Comparison of ENCODE assay signal across 29 mouse cellular contexts in genomic region chr2:164343732-164344131, GRCm38 (mm10). TPM values are rescaled to one million over a fixed set of nuclear protein-coding genes. Genes with fewer than 3 reads are reported as not detected.
DNase-seq lines count a peak whose midpoint lies in the region; ATAC-seq and TF ChIP-seq lines count a peak whose summit lies in the region.
"Not testable (repeated sequence)": the region's sequence is repeated elsewhere in the genome, so short reads cannot be mapped to it uniquely, and the experiment has no call there.
"Had no signal": no experiment of that assay in that cellular context is flagged by ENCODE, and none has a peak within 500 bp of the region (broad histone marks: within the 10 kb centered on the region; RNA-seq: fewer than 3 reads in every experiment).

No protein-coding gene starts in this region.

- not testable (repeated sequence) for H3K27ac ChIP-seq in gastrocnemius, adult 2 months; intestine, postnatal 0 days (ENCODE audit: low read depth, low read length); left cerebral cortex, adult 2 months; lung, embryonic 14.5 days (ENCODE audit: low read depth)

- peak; percentile 26 for DNase-seq in A20 (ENCODE audit: low read depth, low spot score)
- not testable (repeated sequence) for DNase-seq in gastrocnemius, adult 2 months; left cerebral cortex, adult 2 months (ENCODE audit: extremely low spot score in 1 of 2, low spot score in 2 of 2); lung, embryonic 14.5 days

- not testable (repeated sequence) for H3K4me2 ChIP-seq in intestine, postnatal 0 days (replicated peaks; ENCODE audit: low read depth); lung, embryonic 14.5 days

- not testable (repeated sequence) for ATAC-seq in intestine, postnatal 0 days; lung, embryonic 14.5 days (ENCODE audit: insufficient read depth)

- not testable (repeated sequence) for H3K9me3 ChIP-seq in E14TG2a.4 (ENCODE audit: low read length); intestine, postnatal 0 days (ENCODE audit: control insufficient read depth); lung, embryonic 14.5 days (ENCODE audit: low read depth, low read length)

- H3K4me1 ChIP-seq in E14TG2a.4 (replicated peaks; ENCODE audit: low read depth, low read length); intestine, postnatal 0 days (replicated peaks; ENCODE audit: control insufficient read depth, insufficient read depth, low read length); lung, embryonic 14.5 days (ENCODE audit: insufficient read depth): not testable (repeated sequence)

- not testable (repeated sequence) for H3K27me3 ChIP-seq in E14TG2a.4 (ENCODE audit: insufficient read depth, low read length); intestine, postnatal 0 days (replicated peaks; ENCODE audit: control insufficient read depth, insufficient read depth, low read length); lung, embryonic 14.5 days (ENCODE audit: insufficient read depth, low read length)

- H3K36me3 ChIP-seq in E14TG2a.4 (ENCODE audit: insufficient read depth, low read length); intestine, postnatal 0 days (ENCODE audit: control insufficient read depth, insufficient read depth); lung, embryonic 14.5 days (ENCODE audit: insufficient read depth): not testable (repeated sequence)

- H3K4me3 ChIP-seq in E14TG2a.4 (replicated peaks; ENCODE audit: low read length); gastrocnemius, adult 2 months; intestine, postnatal 0 days (ENCODE audit: low read depth, low read length); left cerebral cortex, adult 2 months; lung, embryonic 14.5 days (ENCODE audit: low read depth, low read length): not testable (repeated sequence)

- 70% methylated on average over 1 of the region's 1 CpGs for WGBS in intestine, postnatal 0 days
- WGBS in lung, embryonic 14.5 days, result 75% methylated on average over 1 of the region's 1 CpGs

- not testable (repeated sequence) for H3K9ac ChIP-seq in intestine, postnatal 0 days (ENCODE audit: low read depth, low read length); lung, embryonic 14.5 days

- intact Hi-C loops in gastrocnemius, adult 2 months (cut with DNase I); left cerebral cortex, adult 2 months (cut with DNase I): not testable (repeated sequence)

- peak; percentile 31 for TF ChIP-seq CTCF in E14TG2a.4 (conservative IDR thresholded peaks at IDR 0.05; ENCODE audit: low read length)
- peak; percentile 34; the same call in 1 of the 2 replicates for TF ChIP-seq CTCF in gastrocnemius, adult 2 months (IDR thresholded peaks at IDR 0.05)
- peak; percentile 34 for TF ChIP-seq CTCF in intestine, postnatal 0 days (IDR thresholded peaks at IDR 0.05; ENCODE audit: low read depth)
- TF ChIP-seq CTCF in left cerebral cortex, adult 2 months (IDR thresholded peaks at IDR 0.05), result peak; percentile 49
- 0 out of 2 replicates have a peak, but pooled peaks have one; percentile 12 for TF ChIP-seq CTCF in lung, embryonic 14.5 days (IDR thresholded peaks at IDR 0.05; ENCODE audit: low read depth)

RNA-seq across cellular contexts. Expression of gene Svs5, which starts 11.2 kb away (rescaled TPM):
- not detected for total RNA-seq in gastrocnemius, adult 2 months (2021)
- not detected in 2 replicates for polyA plus RNA-seq in intestine, postnatal 0 days (2015; fragmentation: Nextera tagmentation; extraction: Ambion mirVana)
- not detected for total RNA-seq in left cerebral cortex, adult 2 months (2021)
- not detected in 2 replicates for polyA plus RNA-seq in lung, embryonic 14.5 days (2014; fragmentation: Nextera tagmentation; extraction: Ambion mirVana)
- total RNA-seq: common myeloid progenitor, adult 5-6 weeks; ES-E14; forebrain, postnatal 0 days; gastrocnemius, adult 8-10 months; gastrocnemius, postnatal 25 days; heart, adult 18-20 months; heart, postnatal 25 days; hematopoietic stem cell, adult 5-6 weeks had no signal
- polyA plus RNA-seq: adrenal gland, adult 2 months; embryonic facial prominence, embryonic 12.5 days; embryonic facial prominence, embryonic 15.5 days; forebrain, embryonic 11.5 days; forebrain, embryonic 14.5 days; forebrain, postnatal 0 days; frontal cortex, adult 2 months; heart, embryonic 10.5 days; heart, embryonic 13.5 days; heart, embryonic 16.5 days; hindbrain, embryonic 12.5 days; hindbrain, embryonic 15.5 days; intestine, embryonic 14.5 days had no signal

RNA-seq across cellular contexts. Expression of gene Svs6, which starts 27.2 kb away (rescaled TPM):
- total RNA-seq in gastrocnemius, adult 2 months (2021), result not detected
- polyA plus RNA-seq in intestine, postnatal 0 days (2015; fragmentation: Nextera tagmentation; extraction: Ambion mirVana), result not detected in 2 replicates
- total RNA-seq in left cerebral cortex, adult 2 months (2021), result not detected
- not detected in 2 replicates for polyA plus RNA-seq in lung, embryonic 14.5 days (2014; fragmentation: Nextera tagmentation; extraction: Ambion mirVana)
- total RNA-seq: adrenal gland, adult 2 months; adrenal gland, postnatal 14 days; adrenal gland, postnatal 4 days; common myeloid progenitor, adult 5-6 weeks; ES-E14; forebrain, postnatal 0 days; gastrocnemius, adult 8-10 months; gastrocnemius, postnatal 25 days; heart, adult 18-20 months; heart, postnatal 25 days; hematopoietic stem cell, adult 5-6 weeks had no signal
- polyA plus RNA-seq: adrenal gland, adult 2 months; cerebellum, adult 2 months; embryonic facial prominence, embryonic 12.5 days; embryonic facial prominence, embryonic 15.5 days; forebrain, embryonic 11.5 days; forebrain, embryonic 14.5 days; forebrain, postnatal 0 days; frontal cortex, adult 2 months; heart, embryonic 10.5 days; heart, embryonic 13.5 days; heart, embryonic 16.5 days; hindbrain, embryonic 12.5 days; hindbrain, embryonic 15.5 days; intestine, embryonic 14.5 days had no signal

RNA-seq across cellular contexts. Expression of gene Slpi, which starts 45.2 kb away (rescaled TPM):
- total RNA-seq in gastrocnemius, adult 2 months (2021), result under 1 TPM in 1 of 2 experiments, not detected in 1; 0.45 TPM
- 82.5 and 95.0 TPM in 2 replicates for polyA plus RNA-seq in intestine, postnatal 0 days (2015; fragmentation: Nextera tagmentation; extraction: Ambion mirVana)
- total RNA-seq in left cerebral cortex, adult 2 months (2021), result not detected
- 0.73 and 0.86 TPM in 2 replicates for polyA plus RNA-seq in lung, embryonic 14.5 days (2014; fragmentation: Nextera tagmentation; extraction: Ambion mirVana)
- total RNA-seq: ES-E14; forebrain, postnatal 0 days; gastrocnemius, postnatal 25 days had no signal
- polyA plus RNA-seq: forebrain, embryonic 14.5 days had no signal

RNA-seq across cellular contexts. Expression of gene Svs3a, which starts 54.7 kb away (rescaled TPM):
- total RNA-seq in gastrocnemius, adult 2 months (2021), result not detected
- not detected in 2 replicates for polyA plus RNA-seq in intestine, postnatal 0 days (2015; fragmentation: Nextera tagmentation; extraction: Ambion mirVana)
- not detected for total RNA-seq in left cerebral cortex, adult 2 months (2021)
- not detected in 2 replicates for polyA plus RNA-seq in lung, embryonic 14.5 days (2014; fragmentation: Nextera tagmentation; extraction: Ambion mirVana)
- total RNA-seq: adrenal gland, adult 2 months; adrenal gland, postnatal 14 days; adrenal gland, postnatal 4 days; common myeloid progenitor, adult 5-6 weeks; ES-E14; forebrain, postnatal 0 days; gastrocnemius, adult 8-10 months; gastrocnemius, postnatal 25 days; heart, adult 18-20 months; heart, postnatal 25 days; hematopoietic stem cell, adult 5-6 weeks had no signal
- polyA plus RNA-seq: adrenal gland, adult 2 months; cerebellum, adult 2 months; embryonic facial prominence, embryonic 12.5 days; embryonic facial prominence, embryonic 15.5 days; forebrain, embryonic 11.5 days; forebrain, embryonic 14.5 days; forebrain, postnatal 0 days; frontal cortex, adult 2 months; heart, embryonic 10.5 days; heart, embryonic 13.5 days; heart, embryonic 16.5 days; hindbrain, embryonic 12.5 days; hindbrain, embryonic 15.5 days; intestine, embryonic 14.5 days had no signal

RNA-seq across cellular contexts. Expression of gene Rbpjl, which starts 59.2 kb away (rescaled TPM):
- not detected for total RNA-seq in gastrocnemius, adult 2 months (2021)
- polyA plus RNA-seq in intestine, postnatal 0 days (2015; fragmentation: Nextera tagmentation; extraction: Ambion mirVana), result 0.12 and 0.16 TPM in 2 replicates
- under 1 TPM; 0.20 to 0.23 TPM for total RNA-seq in left cerebral cortex, adult 2 months (2021)
- polyA plus RNA-seq in lung, embryonic 14.5 days (2014; fragmentation: Nextera tagmentation; extraction: Ambion mirVana), result 4.9 and 5.1 TPM in 2 replicates
- total RNA-seq: adrenal gland, adult 2 months; adrenal gland, postnatal 14 days; common myeloid progenitor, adult 5-6 weeks; forebrain, postnatal 0 days; gastrocnemius, adult 8-10 months; gastrocnemius, postnatal 25 days; heart, adult 18-20 months; heart, postnatal 25 days; hematopoietic stem cell, adult 5-6 weeks had no signal
- polyA plus RNA-seq: adrenal gland, adult 2 months; forebrain, embryonic 11.5 days; forebrain, embryonic 14.5 days had no signal
